Mouse (Mus musculus) megakaryocyte progenitor cell, adult 5-6 weeks (primary cell): ENCODE results near the gene Prim2. TPM values are rescaled to one million over a fixed set of nuclear protein-coding genes. Genes with fewer than 3 reads are reported as not detected.

Experiments used
- ATAC-seq: replicated peaks from 2 replicates; pipeline ENCODE4 v1.8.0; 2016; ENCODE audit warnings: mild to moderate bottlenecking, moderate TSS enrichment, inconsistent platforms; ENCODE audit not compliant: poor library complexity
- total RNA-seq, 2 experiments: library from RNA; stranded (forward) in 1 of 2; stranded (reverse) in 1 of 2; fragments of 157-497, 149-512 nt in 1 of 2; fragments of 200-1000 nt in 1 of 2; gene quantifications; 2 replicates each; pipeline versions ENCODE4 v1.2.3 to v1.2.4; 2015 to 2017

Gene Prim2
- total RNA-seq, 2 experiments from 2014 or later: 79.8 to 90.3 TPM

GRCm38 (mm10) chr1:33563611-33564010 is 106.0 kb downstream of the Prim2 start:
- ATAC-seq: no peak

DNA sequence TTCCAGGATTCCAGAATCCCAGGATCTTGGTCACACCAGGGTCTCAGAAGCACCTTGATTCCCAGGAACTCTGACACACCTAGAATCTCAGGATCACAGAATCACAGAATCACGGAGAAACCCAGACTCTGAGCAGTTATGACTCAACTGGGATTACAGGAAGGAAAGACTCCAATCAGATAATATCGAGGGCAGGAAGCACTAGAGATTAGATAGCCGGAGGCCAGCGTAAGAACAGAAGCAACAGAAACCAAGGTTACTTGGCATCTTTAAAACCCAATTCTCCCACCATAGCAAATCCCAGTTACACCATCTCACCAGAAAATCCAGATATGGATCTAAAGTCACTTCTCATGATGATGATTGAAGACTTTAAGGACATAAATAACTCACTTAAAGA is 113.0 kb downstream of the Prim2 start:
- no peak for ATAC-seq

DNA sequence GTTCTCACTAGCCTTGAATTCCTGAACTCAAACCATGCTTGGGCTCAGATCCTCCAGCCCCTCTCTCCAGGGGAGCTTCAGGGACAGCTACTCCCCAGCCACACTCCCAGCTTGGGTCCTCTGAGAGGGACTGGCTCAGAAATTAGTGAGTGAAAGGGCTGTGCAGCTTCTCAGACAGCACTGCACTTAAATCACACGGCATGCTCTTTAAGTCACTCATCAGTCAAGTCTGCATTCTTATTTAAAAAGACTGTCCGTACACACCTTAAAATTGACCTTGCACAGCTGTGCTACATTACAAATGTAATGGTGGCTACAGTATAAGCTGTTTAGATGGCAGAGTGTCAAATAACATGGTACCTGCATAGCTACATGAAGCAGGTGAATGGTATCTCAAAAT is 114.0 kb downstream of the Prim2 start:
- ATAC-seq: no peak

DNA sequence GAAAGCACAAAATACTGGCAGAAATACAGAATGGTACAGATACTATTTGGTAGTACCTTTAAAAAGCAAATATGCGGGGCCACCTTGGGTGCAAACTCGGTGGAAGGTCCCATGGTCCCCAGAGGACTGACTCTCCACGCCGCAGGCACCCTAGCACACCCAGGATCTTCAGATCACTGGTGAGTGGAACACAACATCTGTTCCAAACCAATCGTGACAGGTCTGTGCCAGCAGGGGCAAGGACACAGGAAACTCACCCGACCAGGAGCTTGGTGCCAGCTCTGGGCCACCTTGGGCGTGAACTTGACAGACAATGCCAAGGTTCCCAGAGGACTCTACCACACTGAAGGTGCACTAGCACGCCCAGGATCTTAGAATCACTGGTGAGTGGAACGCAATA is 118.2 kb downstream of the Prim2 start:
- ATAC-seq: no peak

GRCm38 (mm10) chr1:33541708-33542107 is 127.9 kb downstream of the Prim2 start:
- 0 out of 2 replicates have a peak, but pooled peaks have one; percentile 11 for ATAC-seq

- no peak for ATAC-seq
These were observed 131.6 kb downstream of the Prim2 start for GRCm38 (mm10) chr1:33537948-33538347.

- peak; percentile 63 for ATAC-seq
These were observed 133.2 kb downstream of the Prim2 start for GRCm38 (mm10) chr1:33536272-33537004.

DNA sequence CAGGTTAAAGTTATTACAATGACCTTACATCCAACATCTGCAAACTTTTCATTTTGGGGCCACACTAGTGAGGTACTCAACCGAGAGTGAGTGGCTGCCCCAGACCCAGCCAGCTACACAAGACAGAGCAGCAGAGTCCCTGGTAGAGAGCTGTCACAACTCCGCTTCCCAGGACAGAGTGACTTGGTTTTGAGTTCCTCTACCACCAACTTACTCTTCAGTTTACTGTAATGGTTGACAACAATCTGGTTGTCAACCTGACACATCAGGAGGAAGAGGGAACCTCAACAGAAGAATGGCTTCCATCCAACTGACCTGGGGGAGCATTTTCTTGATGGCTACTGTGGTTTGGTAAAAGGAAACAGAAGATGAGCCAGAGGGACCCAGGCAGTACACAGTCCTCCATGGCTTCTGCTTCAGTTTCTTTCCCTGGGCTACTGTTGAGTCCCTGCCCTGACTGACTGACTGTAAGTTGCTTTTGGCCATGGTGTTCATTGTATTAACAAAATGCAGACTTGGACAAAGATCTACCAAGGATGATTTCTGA is 134.4 kb downstream of the Prim2 start:
- peak; percentile 33 for ATAC-seq

GRCm38 (mm10) chr1:33531860-33532259 is 137.7 kb downstream of the Prim2 start:
- ATAC-seq: peak; percentile 67

DNA sequence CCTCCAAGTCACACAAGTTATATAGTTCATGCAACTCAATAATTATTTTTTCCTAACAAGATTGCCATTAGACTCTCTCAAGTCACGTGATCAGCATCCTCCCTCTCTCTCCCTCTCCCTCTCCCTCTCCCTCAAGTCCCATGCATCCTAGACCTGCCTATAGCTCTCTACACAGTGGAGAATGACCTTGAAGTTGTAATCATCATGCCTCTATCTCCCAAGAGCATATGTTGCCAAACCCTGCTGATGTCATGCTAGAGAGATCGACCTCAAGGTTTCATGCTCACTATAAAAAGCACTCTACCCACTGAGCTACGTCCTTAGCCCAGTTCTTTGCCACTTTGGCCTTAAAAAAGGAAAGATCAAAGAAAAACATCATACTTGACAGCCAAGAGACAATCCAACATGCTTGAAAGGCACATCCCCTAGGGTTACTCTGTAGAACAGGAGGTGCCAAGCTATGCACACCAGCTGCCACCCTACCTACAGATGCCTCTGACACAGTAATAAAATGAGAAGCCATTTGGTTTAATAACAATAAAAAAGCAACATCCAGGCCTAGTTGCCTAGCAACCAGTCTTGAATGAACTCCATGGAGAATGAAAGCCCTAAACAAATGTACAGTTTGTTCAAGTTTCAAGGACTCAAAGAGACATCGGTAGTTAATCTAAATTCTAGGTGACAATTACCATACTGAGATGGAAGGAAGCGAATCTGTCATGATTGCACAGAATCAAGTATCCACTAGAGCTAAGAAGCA is 138.3 kb downstream of the Prim2 start:
- no peak for ATAC-seq

DNA sequence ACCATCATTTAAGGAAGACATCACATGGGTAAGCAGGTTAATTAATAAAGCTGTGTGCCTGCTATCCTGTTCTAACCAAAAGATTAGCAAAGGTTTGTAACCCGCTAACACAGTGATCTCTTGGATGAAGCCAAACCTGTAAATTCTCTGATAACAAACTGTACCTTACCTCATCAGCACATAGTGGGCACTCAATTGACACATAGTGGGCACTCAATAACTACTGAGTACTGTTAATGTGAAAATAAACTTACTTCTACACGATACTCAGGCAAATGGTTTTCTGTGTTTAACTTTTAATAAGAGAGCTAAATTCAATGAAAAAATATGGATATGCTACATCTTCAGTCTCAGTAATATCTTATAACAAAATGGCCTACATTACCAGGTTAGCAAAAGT is 139.1 kb downstream of the Prim2 start:
- no peak for ATAC-seq

GRCm38 (mm10) chr1:33529543-33530232 is 139.9 kb downstream of the Prim2 start:
- ATAC-seq: peak; percentile 56

GRCm38 (mm10) chr1:33527352-33527863 is 142.2 kb downstream of the Prim2 start:
- ATAC-seq: no peak

GRCm38 (mm10) chr1:33523223-33523622 is 146.4 kb downstream of the Prim2 start:
- no peak for ATAC-seq

GRCm38 (mm10) chr1:33515124-33515523 is 154.5 kb downstream of the Prim2 start:
- ATAC-seq: no peak

- ATAC-seq: peak; percentile 60
These were observed 158.3 kb downstream of the Prim2 start for GRCm38 (mm10) chr1:33511310-33511709.

- no peak for ATAC-seq
These were observed 165.2 kb downstream of the Prim2 start for GRCm38 (mm10) chr1:33504371-33504770.

- peak; percentile 79 for ATAC-seq
These were observed 166.7 kb downstream of the Prim2 start for GRCm38 (mm10) chr1:33502890-33503289.

GRCm38 (mm10) chr1:33502298-33502697 is 167.3 kb downstream of the Prim2 start:
- peak; percentile 38; the same call in 1 of the 2 replicates for ATAC-seq

GRCm38 (mm10) chr1:33500111-33500510 is 169.5 kb downstream of the Prim2 start:
- ATAC-seq: no peak

DNA sequence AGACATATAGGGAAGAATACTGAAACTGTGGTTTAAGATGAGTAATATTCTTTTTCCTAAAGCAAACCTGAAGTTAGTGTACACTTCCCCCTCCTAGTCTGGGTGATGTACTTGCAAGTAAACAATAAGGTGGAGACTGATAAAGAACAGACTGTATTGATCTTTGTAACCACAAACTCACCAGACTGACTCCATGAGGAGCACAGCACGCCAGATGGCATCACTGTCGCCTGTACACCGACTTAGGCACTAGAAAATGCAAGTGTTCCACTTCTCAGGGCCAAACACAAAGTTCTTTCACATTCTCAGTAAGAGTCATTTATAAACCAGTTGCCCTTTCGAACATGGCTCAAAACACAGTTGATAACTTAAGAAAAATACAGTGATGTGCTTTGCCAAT is 170.0 kb downstream of the Prim2 start:
- peak; percentile 32; the same call in 1 of the 2 replicates for ATAC-seq
